In the genomic region with DNA sequence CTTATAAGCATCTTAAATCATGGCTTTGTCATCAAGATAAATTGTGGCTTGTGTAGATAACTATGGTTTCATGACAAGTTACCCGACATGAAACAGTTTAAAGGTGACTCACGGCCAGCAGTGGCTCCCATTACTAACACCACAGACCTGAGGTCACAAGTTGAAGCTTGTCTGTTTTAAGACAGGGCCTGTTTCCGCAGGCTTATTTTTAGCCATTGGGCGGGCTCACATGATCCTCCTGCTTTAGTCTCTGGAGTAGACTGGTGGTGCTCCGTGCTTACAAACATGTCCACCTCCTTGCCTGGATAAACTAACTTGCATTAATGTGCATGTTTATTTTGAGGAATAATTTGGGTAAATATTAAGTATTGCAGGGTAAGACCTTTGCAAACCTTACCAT, we compare ENCODE assay signal across 15 mouse cellular contexts. TPM values are rescaled to one million over a fixed set of nuclear protein-coding genes. Genes with fewer than 3 reads are reported as not detected.
DNase-seq lines count a peak whose midpoint lies in the region; ATAC-seq and TF ChIP-seq lines count a peak whose summit lies in the region.
"Had no signal": no experiment of that assay in that cellular context is flagged by ENCODE, and none has a peak within 500 bp of the region (broad histone marks: within the 10 kb centered on the region; RNA-seq: fewer than 3 reads in every experiment).

No protein-coding gene starts in this region.

- H3K27me3 ChIP-seq in heart, embryonic 13.5 days (replicated peaks): no peaks in the 10 kb centered on the region
- H3K27me3 ChIP-seq in myocyte (ENCODE audit: control insufficient read depth, insufficient read depth, insufficient read length): no peaks in the 10 kb centered on the region
- H3K27me3 ChIP-seq: hindbrain, embryonic 12.5 days; limb, embryonic 13.5 days; midbrain, embryonic 12.5 days; neural tube, embryonic 13.5 days had no signal

- WGBS in heart, embryonic 13.5 days: 33% methylated on average over 5 of the region's 5 CpGs

- H3K4me3 ChIP-seq in heart, embryonic 13.5 days: no peak overlapping the region
- no peak overlapping the region for H3K4me3 ChIP-seq in myocyte
- H3K4me3 ChIP-seq: hindbrain, embryonic 12.5 days; limb, embryonic 13.5 days; midbrain, embryonic 12.5 days; neural tube, embryonic 13.5 days had no signal

- intact Hi-C loops in left cerebral cortex, postnatal 36 days (cut with DNase I): no loop called here

- peak; percentile 68; the same call in 1 of the 2 replicates for ATAC-seq in heart, embryonic 13.5 days (ENCODE audit: extremely low read depth, insufficient number of reproducible peaks, low FRiP score, low TSS enrichment)
- ATAC-seq: forebrain, embryonic 14.5 days had no signal

- H3K9me3 ChIP-seq in heart, embryonic 13.5 days: no peaks in the 10 kb centered on the region
- H3K9me3 ChIP-seq: G1E; hindbrain, embryonic 12.5 days; limb, embryonic 13.5 days; midbrain, embryonic 12.5 days; neural tube, embryonic 13.5 days had no signal

- peak; percentile 33 for DNase-seq in layer of hippocampus, adult 9-10 months (ENCODE audit: low spot score)
- DNase-seq in layer of hippocampus, postnatal 36 days: no peak
- peak; percentile 50 for DNase-seq in fat pad, adult 2 months (ENCODE audit: extremely low read depth, low read depth, low spot score)
- DNase-seq in left cerebral cortex, postnatal 36 days (ENCODE audit: low spot score in 2 of 2): no peak
- no peak for DNase-seq in adrenal gland, adult 2 months
- DNase-seq: embryo, embryonic 11 days; lung, postnatal 10 days had no signal

- no peaks in the 10 kb centered on the region for H3K79me2 ChIP-seq in myocyte (ENCODE audit: control insufficient read depth, insufficient read depth)

- TF ChIP-seq POLR2A in myocyte (IDR thresholded peaks at IDR 0.05; ENCODE audit: insufficient read length, low read depth): no peak

- peak overlapping the region; percentile 89 for H3K27ac ChIP-seq in heart, embryonic 13.5 days (replicated peaks)
- H3K27ac ChIP-seq: hindbrain, embryonic 12.5 days; limb, embryonic 13.5 days; midbrain, embryonic 12.5 days; neural tube, embryonic 13.5 days had no signal

- no peak overlapping the region for H3K9ac ChIP-seq in heart, embryonic 13.5 days
- H3K9ac ChIP-seq: hindbrain, embryonic 12.5 days; limb, embryonic 13.5 days; midbrain, embryonic 12.5 days; neural tube, embryonic 13.5 days had no signal

- H3ac ChIP-seq in myocyte (ENCODE audit: control insufficient read depth, insufficient read length): no peak overlapping the region

- peak overlapping the region; percentile 44 for H3K4me2 ChIP-seq in heart, embryonic 13.5 days
- peak overlapping the region; percentile 8 for H3K4me2 ChIP-seq in myocyte (ENCODE audit: low read depth)
- H3K4me2 ChIP-seq: hindbrain, embryonic 12.5 days; limb, embryonic 13.5 days; midbrain, embryonic 12.5 days; neural tube, embryonic 13.5 days had no signal

- H3K4me1 ChIP-seq in heart, embryonic 13.5 days: peaks cover 31% of the 10 kb centered on the region
- H3K4me1 ChIP-seq: hindbrain, embryonic 12.5 days; limb, embryonic 13.5 days; midbrain, embryonic 12.5 days; neural tube, embryonic 13.5 days had no signal

- H3K36me3 ChIP-seq in heart, embryonic 13.5 days: peaks cover 90% of the 10 kb centered on the region
- H3K36me3 ChIP-seq in myocyte (ENCODE audit: control insufficient read depth, insufficient read depth): peaks cover 14% of the 10 kb centered on the region

TF ChIP-seq in myocyte, 11 proteins besides CTCF, POLR2A, EP300 and RAD21:
- no peak for TF ChIP-seq TCF3 (IDR thresholded peaks at IDR 0.05; ENCODE audit: insufficient read length, low read depth)
- TF ChIP-seq TCF12 (IDR thresholded peaks at IDR 0.05; ENCODE audit: insufficient read depth, poor library complexity, severe bottlenecking): no peak
- TF ChIP-seq POLR2AphosphoS2 (IDR thresholded peaks at IDR 0.05; ENCODE audit: insufficient read length, low read depth): no peak
- TF ChIP-seq SRF (IDR thresholded peaks at IDR 0.05; ENCODE audit: control insufficient read depth, insufficient read length, low read depth): no peak
- no peak for TF ChIP-seq CEBPB (IDR thresholded peaks at IDR 0.05; ENCODE audit: insufficient read depth, poor library complexity, severe bottlenecking)
- TF ChIP-seq REST (IDR thresholded peaks at IDR 0.05; ENCODE audit: insufficient read depth, insufficient read length): no peak
- TF ChIP-seq MYOD1 (IDR thresholded peaks at IDR 0.05; ENCODE audit: control insufficient read depth in 1 of 3, insufficient read length in 2 of 3, low read depth in 2 of 3): no peak
- no peak for TF ChIP-seq E2F4 (IDR thresholded peaks at IDR 0.05; ENCODE audit: insufficient read depth)
- TF ChIP-seq MAX (IDR thresholded peaks at IDR 0.05; ENCODE audit: low read depth): no peak

RNA-seq across cellular contexts. Expression of gene Naa35, which starts 39.8 kb away (rescaled TPM):
- total RNA-seq in layer of hippocampus, postnatal 36 days (2021): 100 to 1,000 TPM; 104 to 106 TPM
- 68.5 and 74.1 TPM in 2 replicates for polyA plus RNA-seq in heart, embryonic 13.5 days (2015; fragmentation: Nextera tagmentation; extraction: Ambion mirVana)
- polyA plus RNA-seq in myocyte (2012; fragmentation: generic; extraction: Trizol): 32.3 TPM
- 10 to 100 TPM; 81.2 to 93.5 TPM for total RNA-seq in left cerebral cortex, postnatal 36 days (2021)
- 10 to 100 TPM; 52.4 to 63.3 TPM for total RNA-seq in adrenal gland, adult 2 months (2021)
- 12.4 and 17.6 TPM in 2 replicates for polyA plus RNA-seq in adrenal gland, adult 2 months (2012; rRNA removed)

RNA-seq across cellular contexts. Expression of gene Agtpbp1, which starts 39.9 kb away (rescaled TPM):
- total RNA-seq in layer of hippocampus, postnatal 36 days (2021): 100 to 1,000 TPM; 347 to 388 TPM
- polyA plus RNA-seq in heart, embryonic 13.5 days (2015; fragmentation: Nextera tagmentation; extraction: Ambion mirVana): 9.2 and 9.4 TPM in 2 replicates
- polyA plus RNA-seq in myocyte (2012; fragmentation: generic; extraction: Trizol): 10.1 TPM
- 100 to 1,000 TPM; 340 to 342 TPM for total RNA-seq in left cerebral cortex, postnatal 36 days (2021)
- 10 to 100 TPM; 38.9 to 45.7 TPM for total RNA-seq in adrenal gland, adult 2 months (2021)
- polyA plus RNA-seq in adrenal gland, adult 2 months (2012; rRNA removed): 2.9 and 4.3 TPM in 2 replicates

RNA-seq across cellular contexts. Expression of gene Golm1, which starts 50.7 kb away (rescaled TPM):
- total RNA-seq in layer of hippocampus, postnatal 36 days (2021): 10 to 100 TPM; 64.3 to 74.2 TPM
- polyA plus RNA-seq in heart, embryonic 13.5 days (2015; fragmentation: Nextera tagmentation; extraction: Ambion mirVana): 44.8 and 51.3 TPM in 2 replicates
- 4.8 TPM for polyA plus RNA-seq in myocyte (2012; fragmentation: generic; extraction: Trizol)
- total RNA-seq in left cerebral cortex, postnatal 36 days (2021): 10 to 100 TPM; 17.2 to 20.5 TPM
- 10 to 100 TPM in 1 of 2 experiments, 1 to 10 TPM in 1; 6.7 to 10.4 TPM for total RNA-seq in adrenal gland, adult 2 months (2021)
- 1.2 and 1.4 TPM in 2 replicates for polyA plus RNA-seq in adrenal gland, adult 2 months (2012; rRNA removed)

Comparison
In these comparisons a context has a peak if more than half of its experiments do, and no peak if none do; other contexts are left out.
1. DNase-seq: peak in layer of hippocampus, adult 9-10 months (single experiment) and fat pad, adult 2 months (single experiment); none in layer of hippocampus, postnatal 36 days (0 of 2), left cerebral cortex, postnatal 36 days (0 of 2) and adrenal gland, adult 2 months (single experiment).
2. RNA of gene Agtpbp1, which starts 39.9 kb away (total RNA-seq): 347 to 388 TPM in layer of hippocampus, postnatal 36 days and 340 to 342 TPM in left cerebral cortex, postnatal 36 days; 38.9 to 45.7 TPM in adrenal gland, adult 2 months; every median in the first group is over 4 times any median in the second.